Mouse (Mus musculus): ENCODE measurements at regions not wholly inside any gene's neighbourhood (a gene's known extent, or its start where the extent isn't known, plus 50 kb on each side); places are given as distances from the start of the nearest gene placed in this dataset.
A peak's percentile ranks its signal among the peaks of the same experiment; 100 is the strongest.

DNA sequence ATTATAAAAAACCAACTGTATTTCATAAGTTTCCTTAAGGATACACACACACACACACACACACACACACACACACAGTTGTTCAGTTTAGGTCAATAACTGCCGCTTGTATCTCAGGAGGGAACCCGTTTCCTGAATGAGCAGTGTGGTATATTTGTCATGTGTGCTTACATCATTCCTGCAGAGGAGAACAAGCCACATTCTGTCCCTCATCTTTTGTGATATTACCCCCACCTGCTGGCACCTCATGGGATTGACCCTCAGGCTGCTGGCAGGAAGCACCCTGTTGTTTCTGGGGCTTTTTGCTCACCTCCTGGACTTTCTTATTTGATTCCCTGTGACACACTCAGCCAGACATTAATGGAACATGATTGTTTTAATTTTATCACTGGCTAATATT, 66.4 kb upstream of the Htr1a start:
- peak; percentile 69 for DNase-seq

DNA sequence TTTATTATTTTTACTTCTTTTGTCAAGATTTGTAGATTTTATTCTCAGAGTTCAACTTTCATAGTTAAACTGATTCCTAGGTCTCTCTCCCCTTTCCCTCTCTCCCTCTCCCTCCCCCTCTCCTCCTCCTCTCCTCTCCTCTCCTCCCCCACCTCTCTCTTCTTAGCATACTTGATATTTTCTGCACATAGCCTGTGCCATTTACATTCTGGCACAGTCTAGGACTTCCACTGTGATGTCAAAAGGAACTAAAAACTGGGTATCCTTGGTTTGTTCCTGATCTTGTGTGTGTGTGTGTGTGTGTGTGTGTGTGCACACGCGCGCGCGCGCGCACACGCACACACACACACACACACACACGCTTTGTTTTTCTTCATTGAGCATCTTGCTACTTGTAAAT, 64.9 kb upstream of the Htr1a start:
- no peak for DNase-seq

DNA sequence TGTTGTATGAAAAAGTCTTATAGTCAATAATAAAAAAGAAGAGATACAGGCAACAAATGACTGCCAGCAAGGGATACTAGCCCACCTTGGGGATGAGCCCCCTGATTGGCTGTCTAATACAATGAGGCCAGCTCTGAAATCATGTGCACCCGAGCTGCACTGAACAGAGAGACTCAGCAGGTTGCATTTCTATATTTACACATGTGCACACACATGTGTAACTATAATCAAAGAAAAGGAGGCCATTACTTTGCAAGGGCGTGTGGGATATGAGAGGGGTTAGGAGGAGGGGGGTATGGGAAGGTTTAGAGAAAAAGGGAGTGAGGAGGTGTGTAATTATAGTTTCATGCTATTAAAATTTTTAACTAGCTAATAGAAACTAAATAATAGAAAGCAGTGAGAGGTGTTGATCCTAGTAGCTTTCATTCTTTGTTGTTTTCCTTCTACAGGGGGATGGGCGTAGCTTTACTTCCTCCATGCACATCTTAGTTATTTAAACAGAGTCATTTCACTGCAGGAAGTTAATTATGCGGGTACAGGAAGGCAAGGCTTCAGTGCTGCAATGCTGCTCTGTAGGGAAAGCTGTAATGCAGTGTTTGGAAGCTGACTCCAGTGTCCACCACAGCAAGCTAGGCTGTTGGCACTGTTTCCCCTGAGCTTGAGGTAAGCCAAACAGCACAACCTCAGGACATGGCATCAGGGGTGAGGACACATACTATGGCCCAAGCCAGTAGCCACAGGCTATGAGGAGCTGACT, 56.2 kb upstream of the Htr1a start:
- DNase-seq: no peak
